15 mouse cellular contexts compared by ENCODE assay signal in the genomic region with DNA sequence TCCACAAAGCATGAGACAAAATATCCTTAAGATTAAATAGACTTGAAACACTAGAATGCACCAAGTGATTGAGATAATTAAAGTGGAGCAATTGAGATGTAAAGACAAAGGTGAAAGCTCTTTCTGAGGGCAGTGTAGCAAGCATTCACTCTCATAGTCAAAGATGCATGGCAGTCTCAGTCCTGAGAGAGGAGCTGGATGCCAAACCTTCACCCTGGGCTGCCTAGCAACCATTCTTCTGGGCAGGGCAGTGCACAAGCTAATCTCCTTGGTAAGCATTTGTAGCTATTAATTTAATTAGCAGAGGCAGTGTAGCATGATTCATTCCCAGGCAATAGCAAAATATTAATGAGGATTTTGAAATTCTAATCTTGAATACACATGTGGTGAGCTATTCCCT.
DNase-seq lines count a peak whose midpoint lies in the region; ATAC-seq lines count a peak whose summit lies in the region.
"Had no signal": no experiment of that assay in that cellular context is flagged by ENCODE, and none has a peak within 500 bp of the region (broad histone marks: within the 10 kb centered on the region; RNA-seq: fewer than 3 reads in every experiment).

No protein-coding gene starts in this region.

- H3K4me2 ChIP-seq in midbrain, embryonic 12.5 days (replicated peaks) = no peak overlapping the region
- H3K4me2 ChIP-seq: embryonic facial prominence, embryonic 15.5 days had no signal

- peak; percentile 35 for DNase-seq in left cerebral cortex, postnatal 4 days
- DNase-seq in left cerebral cortex, postnatal 25 days (ENCODE audit: low spot score in 2 of 2) = no peak
- DNase-seq in hindbrain, embryonic 10.5 days (ENCODE audit: low spot score) = peak; percentile 30
- peak; percentile 67 for DNase-seq in retina, postnatal 1 day
- DNase-seq in layer of hippocampus, adult 18-20 months (ENCODE audit: low spot score in 2 of 2) = no peak
- no peak for DNase-seq in ovary, postnatal 36 days (ENCODE audit: low spot score)
- no peak for DNase-seq in ovary, adult 18-20 months (ENCODE audit: low spot score)
- DNase-seq: cerebellum, adult 2 months; heart, adult 11 months; kidney, adult 11 months; right cerebral cortex, adult 18-20 months; thymus, adult 2 months had no signal

- H3K27ac ChIP-seq in hindbrain, embryonic 10.5 days = no peak overlapping the region
- no peak overlapping the region for H3K27ac ChIP-seq in midbrain, embryonic 12.5 days (replicated peaks)
- H3K27ac ChIP-seq: embryonic facial prominence, embryonic 15.5 days had no signal

- no peak overlapping the region for H3K9ac ChIP-seq in midbrain, embryonic 12.5 days (replicated peaks)
- H3K9ac ChIP-seq: embryonic facial prominence, embryonic 15.5 days had no signal

- H3K9me3 ChIP-seq in hindbrain, embryonic 10.5 days = no peaks in the 10 kb centered on the region
- H3K9me3 ChIP-seq in midbrain, embryonic 12.5 days = no peaks in the 10 kb centered on the region
- H3K9me3 ChIP-seq: embryonic facial prominence, embryonic 15.5 days; G1E had no signal

- H3K4me3 ChIP-seq in hindbrain, embryonic 10.5 days = no peak overlapping the region
- H3K4me3 ChIP-seq in midbrain, embryonic 12.5 days = no peak overlapping the region
- H3K4me3 ChIP-seq: embryonic facial prominence, embryonic 15.5 days had no signal

- intact Hi-C loops in left cerebral cortex, postnatal 4 days (cut with DNase I) = no loop called here
- intact Hi-C loops in left cerebral cortex, postnatal 25 days (cut with DNase I) = loop anchor here (10.0 kb wide), 1 partner anchor 246 kb away; no protein-coding TSS in a partner anchor

- H3K36me3 ChIP-seq in hindbrain, embryonic 10.5 days = no peaks in the 10 kb centered on the region
- no peaks in the 10 kb centered on the region for H3K36me3 ChIP-seq in midbrain, embryonic 12.5 days
- H3K36me3 ChIP-seq: embryonic facial prominence, embryonic 15.5 days; G1E had no signal

- H3K27me3 ChIP-seq in hindbrain, embryonic 10.5 days (ENCODE audit: insufficient read depth, poor library complexity, severe bottlenecking) = 0 out of 2 replicates have a peak, but pooled peaks cover 11% of the 10 kb centered on the region
- H3K27me3 ChIP-seq in midbrain, embryonic 12.5 days = peaks cover 22% of the 10 kb centered on the region
- H3K27me3 ChIP-seq: embryonic facial prominence, embryonic 15.5 days had no signal

- ATAC-seq in midbrain, embryonic 12.5 days (ENCODE audit: low FRiP score, low read depth) = peak; percentile 96

- H3K4me1 ChIP-seq in hindbrain, embryonic 10.5 days (replicated peaks) = 0 out of 2 replicates have a peak, but pooled peaks cover 4% of the 10 kb centered on the region
- H3K4me1 ChIP-seq in midbrain, embryonic 12.5 days = 0 out of 2 replicates have a peak, but pooled peaks cover 2% of the 10 kb centered on the region
- H3K4me1 ChIP-seq: embryonic facial prominence, embryonic 15.5 days had no signal

Comparison
In these comparisons a context has a peak if more than half of its experiments do, and no peak if none do; other contexts are left out.
1. DNase-seq: peak in left cerebral cortex, postnatal 4 days (single experiment), hindbrain, embryonic 10.5 days (single experiment) and retina, postnatal 1 day (single experiment); none in left cerebral cortex, postnatal 25 days (0 of 2), layer of hippocampus, adult 18-20 months (0 of 2), ovary, postnatal 36 days (single experiment) and ovary, adult 18-20 months (single experiment).